Mouse (Mus musculus): ENCODE results near the gene Pvr.

Gene Pvr

GRCm38 (mm10) chr7:19865246-19866036 lies 55.5 kb downstream of the Pvr start:
- no peak for TF ChIP-seq GATA4 (IDR thresholded peaks at IDR 0.05; ENCODE audit: insufficient replicate concordance, low read length)

- no peak for TF ChIP-seq GATA4 (IDR thresholded peaks at IDR 0.05; ENCODE audit: insufficient replicate concordance, low read length)
Measured at GRCm38 (mm10) chr7:19864241-19864640, 56.7 kb downstream of the Pvr start.

DNA sequence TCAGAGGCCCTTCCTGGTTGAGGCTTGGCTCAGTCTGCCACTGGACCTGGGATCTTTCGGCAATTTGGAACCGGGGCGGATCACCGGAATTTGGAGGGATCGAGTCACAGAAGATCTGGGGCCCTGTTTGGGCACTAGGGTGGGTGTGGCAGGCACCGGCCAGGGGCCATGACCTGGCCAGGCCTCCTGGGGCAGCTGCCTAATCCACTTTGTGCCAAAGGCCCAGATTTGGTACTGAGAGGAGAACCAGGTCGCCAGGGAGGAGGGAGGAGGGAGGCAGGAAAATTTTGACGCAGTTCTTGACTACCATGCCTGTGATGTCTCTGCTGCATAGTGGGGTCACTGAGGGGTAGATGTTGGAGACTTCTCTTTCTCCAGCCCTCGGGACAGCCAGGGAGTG lies 59.8 kb downstream of the Pvr start, which contains the start of gene Ceacam16:
Gene Ceacam16 (minus strand): TSS at position 101 of the 400 bp plus-strand sequence.
- no peak for TF ChIP-seq GATA4 (IDR thresholded peaks at IDR 0.05; ENCODE audit: insufficient replicate concordance, low read length)

GRCm38 (mm10) chr7:19859740-19860139 lies 61.2 kb downstream of the Pvr start:
- TF ChIP-seq GATA4 (IDR thresholded peaks at IDR 0.05; ENCODE audit: insufficient replicate concordance, low read length): no peak

DNA sequence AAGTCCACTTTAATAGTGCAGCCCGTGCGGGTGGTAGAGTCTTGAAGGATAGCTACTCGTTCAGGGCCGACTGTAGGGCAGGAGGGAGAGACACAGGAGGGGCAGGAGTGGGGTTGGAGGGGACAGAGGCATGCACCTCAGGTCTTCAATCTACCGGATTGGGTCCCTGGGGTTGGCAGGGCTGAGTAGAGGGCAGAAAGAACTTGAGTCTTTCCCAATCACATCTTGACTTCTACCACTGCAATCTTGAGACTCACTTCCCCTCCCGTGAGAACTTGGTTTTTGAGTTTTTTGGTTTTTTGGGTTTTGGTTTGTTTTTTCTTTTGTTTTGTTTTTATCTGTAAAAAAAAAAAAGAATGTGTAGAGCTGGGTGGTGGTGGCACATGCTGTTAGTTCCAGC lies 64.7 kb downstream of the Pvr start:
- TF ChIP-seq GATA4 (IDR thresholded peaks at IDR 0.05; ENCODE audit: insufficient replicate concordance, low read length): no peak

DNA sequence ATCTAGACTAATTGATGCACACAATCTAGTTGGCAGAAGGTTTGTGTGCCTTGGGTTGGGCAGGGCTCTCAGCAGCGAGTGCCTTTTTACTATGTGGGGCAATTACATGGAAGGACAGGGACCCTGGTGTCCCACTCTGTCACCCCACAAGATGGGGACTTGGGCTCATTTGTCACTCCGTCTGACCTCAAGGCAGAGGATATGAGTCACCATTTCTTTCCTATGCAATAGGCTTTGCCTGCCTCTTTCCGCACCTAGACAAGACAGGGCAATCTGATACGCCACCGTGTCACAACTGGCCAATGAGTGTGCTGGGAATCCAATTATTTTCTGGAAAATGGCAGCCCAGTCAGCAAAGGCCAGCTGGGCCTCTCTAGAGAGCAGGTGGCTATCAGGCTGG lies 65.3 kb downstream of the Pvr start:
- no peak for TF ChIP-seq GATA4 (IDR thresholded peaks at IDR 0.05; ENCODE audit: insufficient replicate concordance, low read length)

Data from liver, adult (tissue).